ENCODE assay signal across 9 mouse cellular contexts in the genomic region with DNA sequence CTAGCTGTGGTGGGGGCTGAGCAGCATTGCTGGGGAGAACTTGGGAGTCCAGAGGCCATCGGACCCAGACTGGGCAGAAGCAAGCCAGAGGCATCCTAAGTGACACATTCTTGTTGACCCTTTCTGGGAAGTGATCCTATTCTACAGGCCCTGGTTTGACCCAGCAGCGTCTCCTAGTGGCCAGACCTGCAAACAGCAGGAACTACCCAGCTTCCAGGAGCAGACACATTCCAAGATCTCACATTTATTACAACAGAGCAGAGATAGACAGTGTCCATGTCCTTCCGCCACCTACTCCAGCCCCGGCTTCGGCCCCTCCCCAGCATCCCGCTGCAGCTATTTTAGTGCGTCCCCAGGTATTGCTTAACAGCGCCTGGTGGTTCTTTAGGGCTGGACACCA. TPM values are rescaled to one million over a fixed set of nuclear protein-coding genes. Genes with fewer than 3 reads are reported as not detected.
DNase-seq lines count a peak whose midpoint lies in the region; ATAC-seq lines count a peak whose summit lies in the region.
"Had no signal": no experiment of that assay in that cellular context is flagged by ENCODE, and none has a peak within 500 bp of the region (broad histone marks: within the 10 kb centered on the region; RNA-seq: fewer than 3 reads in every experiment).

No protein-coding gene starts in this region.

- H3K9ac ChIP-seq in heart, embryonic 11.5 days (ENCODE audit: low read depth, low read length), result no peak overlapping the region
- H3K9ac ChIP-seq in hindbrain, embryonic 14.5 days, result no peak overlapping the region
- 0 out of 2 replicates have a peak overlapping the region, but pooled peaks have one; percentile 60 for H3K9ac ChIP-seq in midbrain, embryonic 13.5 days (replicated peaks)

- WGBS in heart, embryonic 11.5 days (ENCODE audit: insufficient replicate concordance), result 23% methylated on average over 8 of the region's 8 CpGs
- WGBS in hindbrain, embryonic 14.5 days, result 23% methylated on average over 8 of the region's 8 CpGs
- WGBS in midbrain, embryonic 13.5 days, result 25% methylated on average over 8 of the region's 8 CpGs

- H3K27me3 ChIP-seq in heart, embryonic 11.5 days (ENCODE audit: control insufficient read depth, insufficient read depth, low read length), result peaks cover 2% of the 10 kb centered on the region; the same call in 1 of the 2 replicates
- H3K27me3 ChIP-seq in hindbrain, embryonic 14.5 days (ENCODE audit: control insufficient read depth, insufficient read depth, low read length), result no peaks in the 10 kb centered on the region
- no peaks in the 10 kb centered on the region for H3K27me3 ChIP-seq in midbrain, embryonic 13.5 days

- DNase-seq in heart, postnatal 10 days, result peak; percentile 71 to 82
- DNase-seq in Muller cell, postnatal 12 days (ENCODE audit: inconsistent ontology term), result peak; percentile 73
- peak; percentile 67 for DNase-seq in embryo, embryonic 11.5 days (ENCODE audit: low read depth, low spot score)
- peak; percentile 65 for DNase-seq in hindbrain, embryonic 14.5 days (ENCODE audit: low spot score)
- DNase-seq in left cerebral cortex, postnatal 25 days (ENCODE audit: low spot score in 2 of 2), result peak; percentile 65 to 66
- peak; percentile 67 for DNase-seq in thymus, postnatal 0 days (ENCODE audit: low spot score)

- ATAC-seq in heart, embryonic 11.5 days (replicated peaks; ENCODE audit: insufficient number of reproducible peaks, low FRiP score, low TSS enrichment), result no peak
- no peak for ATAC-seq in hindbrain, embryonic 14.5 days (ENCODE audit: low FRiP score)
- ATAC-seq in midbrain, embryonic 13.5 days, result no peak

- no peak overlapping the region for H3K4me3 ChIP-seq in heart, embryonic 11.5 days (ENCODE audit: low read depth, low read length)
- H3K4me3 ChIP-seq in hindbrain, embryonic 14.5 days (replicated peaks; ENCODE audit: low read length), result no peak overlapping the region
- no peak overlapping the region for H3K4me3 ChIP-seq in midbrain, embryonic 13.5 days (replicated peaks)
- H3K4me3 ChIP-seq: erythroblast, embryonic 14.5 days had no signal

- intact Hi-C loops in heart, postnatal 10 days (cut with DNase I), result no loop called here
- intact Hi-C loops in left cerebral cortex, postnatal 25 days (cut with DNase I), result loop anchor here (2.0 kb wide), 1 partner anchor 23 kb away; no protein-coding TSS in a partner anchor

- H3K9me3 ChIP-seq in heart, embryonic 11.5 days (replicated peaks; ENCODE audit: control insufficient read depth, low read length), result no peaks in the 10 kb centered on the region
- H3K9me3 ChIP-seq in hindbrain, embryonic 14.5 days (ENCODE audit: control insufficient read depth, low read length), result no peaks in the 10 kb centered on the region
- no peaks in the 10 kb centered on the region for H3K9me3 ChIP-seq in midbrain, embryonic 13.5 days

- H3K27ac ChIP-seq in heart, embryonic 11.5 days (ENCODE audit: low read depth, low read length), result no peak overlapping the region
- no peak overlapping the region for H3K27ac ChIP-seq in hindbrain, embryonic 14.5 days
- H3K27ac ChIP-seq in midbrain, embryonic 13.5 days, result no peak overlapping the region

- H3K4me1 ChIP-seq in heart, embryonic 11.5 days (ENCODE audit: control insufficient read depth, insufficient read depth, low read length), result peaks cover 26% of the 10 kb centered on the region
- peaks cover 35% of the 10 kb centered on the region for H3K4me1 ChIP-seq in hindbrain, embryonic 14.5 days (replicated peaks; ENCODE audit: control insufficient read depth, insufficient read depth, low read length)
- peaks cover 53% of the 10 kb centered on the region for H3K4me1 ChIP-seq in midbrain, embryonic 13.5 days (replicated peaks)

- H3K36me3 ChIP-seq in heart, embryonic 11.5 days (ENCODE audit: control insufficient read depth, insufficient read depth, low read length), result peaks cover 5% of the 10 kb centered on the region; the same call in 1 of the 2 replicates
- H3K36me3 ChIP-seq in hindbrain, embryonic 14.5 days (replicated peaks; ENCODE audit: control insufficient read depth, insufficient read depth), result 0 out of 2 replicates have a peak, but pooled peaks cover 13% of the 10 kb centered on the region
- H3K36me3 ChIP-seq in midbrain, embryonic 13.5 days, result peaks cover 21% of the 10 kb centered on the region

- no peak overlapping the region for H3K4me2 ChIP-seq in heart, embryonic 11.5 days
- peak overlapping the region; percentile 59; the same call in 1 of the 2 replicates for H3K4me2 ChIP-seq in hindbrain, embryonic 14.5 days (replicated peaks)
- peak overlapping the region; percentile 84 for H3K4me2 ChIP-seq in midbrain, embryonic 13.5 days (replicated peaks)

RNA-seq across cellular contexts. Expression of a gene that starts 1.6 kb away (rescaled TPM):
- total RNA-seq in heart, postnatal 10 days (2021), result 1 to 10 TPM; 1.9 to 2.2 TPM
- 9.3 and 10.2 TPM in 2 replicates for polyA plus RNA-seq in heart, embryonic 11.5 days (2014; fragmentation: Nextera tagmentation; extraction: Ambion mirVana)
- polyA plus RNA-seq in hindbrain, embryonic 14.5 days (2014; fragmentation: Nextera tagmentation; extraction: Ambion mirVana), result 4.4 and 4.9 TPM in 2 replicates
- under 1 TPM; 0.27 to 0.37 TPM for total RNA-seq in left cerebral cortex, postnatal 25 days (2021)
- 8.8 and 11.4 TPM in 2 replicates for polyA plus RNA-seq in midbrain, embryonic 13.5 days (2015; fragmentation: Nextera tagmentation; extraction: Ambion mirVana)
- polyA plus RNA-seq in thymus, postnatal 0 days (2015; fragmentation: Nextera tagmentation; extraction: Ambion mirVana), result 5.3 and 6.0 TPM in 2 replicates
- polyA plus RNA-seq: erythroblast, embryonic 14.5 days had no signal

RNA-seq across cellular contexts. Expression of a gene that starts 10.4 kb away (rescaled TPM):
- 100 to 1,000 TPM; 101 to 118 TPM for total RNA-seq in heart, postnatal 10 days (2021)
- polyA plus RNA-seq in heart, embryonic 11.5 days (2014; fragmentation: Nextera tagmentation; extraction: Ambion mirVana), result 23.3 and 25.9 TPM in 2 replicates
- polyA plus RNA-seq in hindbrain, embryonic 14.5 days (2014; fragmentation: Nextera tagmentation; extraction: Ambion mirVana), result 40.8 and 44.0 TPM in 2 replicates
- 100 to 1,000 TPM; 101 to 105 TPM for total RNA-seq in left cerebral cortex, postnatal 25 days (2021)
- polyA plus RNA-seq in midbrain, embryonic 13.5 days (2015; fragmentation: Nextera tagmentation; extraction: Ambion mirVana), result 28.2 and 34.2 TPM in 2 replicates
- 17.4 and 18.1 TPM in 2 replicates for polyA plus RNA-seq in thymus, postnatal 0 days (2015; fragmentation: Nextera tagmentation; extraction: Ambion mirVana)

RNA-seq across cellular contexts. Expression of a gene that starts 16.7 kb away (rescaled TPM):
- under 1 TPM in 1 of 2 experiments, not detected in 1; 0.17 TPM for total RNA-seq in heart, postnatal 10 days (2021)
- 1.9 TPM in 2 replicates for polyA plus RNA-seq in heart, embryonic 11.5 days (2014; fragmentation: Nextera tagmentation; extraction: Ambion mirVana)
- polyA plus RNA-seq in hindbrain, embryonic 14.5 days (2014; fragmentation: Nextera tagmentation; extraction: Ambion mirVana), result 62.5 and 70.3 TPM in 2 replicates
- 10 to 100 TPM; 51.3 to 56.8 TPM for total RNA-seq in left cerebral cortex, postnatal 25 days (2021)
- 21.8 and 22.5 TPM in 2 replicates for polyA plus RNA-seq in midbrain, embryonic 13.5 days (2015; fragmentation: Nextera tagmentation; extraction: Ambion mirVana)
- 0.82 and 1.0 TPM in 2 replicates for polyA plus RNA-seq in thymus, postnatal 0 days (2015; fragmentation: Nextera tagmentation; extraction: Ambion mirVana)
- polyA plus RNA-seq: erythroblast, embryonic 14.5 days had no signal

RNA-seq across cellular contexts. Expression of a gene that starts 22.4 kb away (rescaled TPM):
- total RNA-seq in heart, postnatal 10 days (2021), result under 1 TPM in 1 of 2 experiments, not detected in 1; 0.26 TPM
- 0.07 TPM in 1 of 2 replicates, not detected in the other for polyA plus RNA-seq in heart, embryonic 11.5 days (2014; fragmentation: Nextera tagmentation; extraction: Ambion mirVana)
- 0.12 and 0.21 TPM in 2 replicates for polyA plus RNA-seq in hindbrain, embryonic 14.5 days (2014; fragmentation: Nextera tagmentation; extraction: Ambion mirVana)
- under 1 TPM in 1 of 2 experiments, not detected in 1; 0.32 TPM for total RNA-seq in left cerebral cortex, postnatal 25 days (2021)
- 0.19 and 0.24 TPM in 2 replicates for polyA plus RNA-seq in midbrain, embryonic 13.5 days (2015; fragmentation: Nextera tagmentation; extraction: Ambion mirVana)
- polyA plus RNA-seq in thymus, postnatal 0 days (2015; fragmentation: Nextera tagmentation; extraction: Ambion mirVana), result not detected in 2 replicates
- polyA plus RNA-seq: erythroblast, embryonic 14.5 days had no signal

RNA-seq across cellular contexts. Expression of a gene that starts 25.6 kb away (rescaled TPM):
- total RNA-seq in heart, postnatal 10 days (2021), result under 1 TPM; 0.43 to 0.57 TPM
- polyA plus RNA-seq in heart, embryonic 11.5 days (2014; fragmentation: Nextera tagmentation; extraction: Ambion mirVana), result 0.17 and 0.21 TPM in 2 replicates
- polyA plus RNA-seq in hindbrain, embryonic 14.5 days (2014; fragmentation: Nextera tagmentation; extraction: Ambion mirVana), result 0.43 and 1.1 TPM in 2 replicates
- total RNA-seq in left cerebral cortex, postnatal 25 days (2021), result not detected
- polyA plus RNA-seq in midbrain, embryonic 13.5 days (2015; fragmentation: Nextera tagmentation; extraction: Ambion mirVana), result 0.88 and 0.93 TPM in 2 replicates
- polyA plus RNA-seq in thymus, postnatal 0 days (2015; fragmentation: Nextera tagmentation; extraction: Ambion mirVana), result 0.10 and 0.14 TPM in 2 replicates
- polyA plus RNA-seq: erythroblast, embryonic 14.5 days had no signal
